Mouse (Mus musculus) forebrain, postnatal 0 days (tissue): ENCODE data around the gene Ugt1a8. TPM values are rescaled to one million over a fixed set of nuclear protein-coding genes. Genes with fewer than 3 reads are reported as not detected.

ENCODE experiments used
- ATAC-seq: fragments of 200-750 bp; cut with Nextera tagmentation; 2 replicates; pipeline ENCODE4 v1.8.0; 2017; ENCODE audit warnings: mild to moderate bottlenecking, moderate library complexity
- DNase-seq: peaks from one replicate; pipeline ENCODE4 v3.0.0-alpha.2; 2015
- H3K27ac ChIP-seq: fragments of 300-500 bp; sonication (generic); 2 replicates; pipeline ENCODE4 v1.5.1; 2014; ENCODE audit warnings: low read depth, mild to moderate bottlenecking, antibody characterized with exemption, low read length, moderate library complexity, mixed read lengths
- H3K27me3 ChIP-seq: fragments of 300-500 bp; sonication (generic); 2 replicates; pipeline ENCODE4 v1.6.1; 2014; ENCODE audit warnings: mild to moderate bottlenecking, low read length, mixed read lengths; ENCODE audit not compliant: insufficient read depth
- H3K36me3 ChIP-seq: fragments of 300-500 bp; sonication (generic); 2 replicates; pipeline ENCODE4 v1.6.1; 2014; ENCODE audit warnings: mild to moderate bottlenecking, moderate library complexity; ENCODE audit not compliant: insufficient read depth
- H3K4me1 ChIP-seq: fragments of 300-500 bp; sonication (generic); 2 replicates; pipeline ENCODE4 v1.6.1; 2014; ENCODE audit warnings: antibody characterized with exemption; ENCODE audit not compliant: insufficient read depth
- H3K4me2 ChIP-seq: fragments of 300-500 bp; sonication (generic); 2 replicates; pipeline ENCODE4 v1.6.1; 2014; ENCODE audit warnings: low read depth, mild to moderate bottlenecking, moderate library complexity
- H3K4me3 ChIP-seq: fragments of 300-500 bp; sonication (generic); 2 replicates; pipeline ENCODE4 v1.5.1; 2014; ENCODE audit warnings: low read depth, low read length, mixed read lengths
- H3K9ac ChIP-seq: fragments of 300-500 bp; sonication (generic); 2 replicates; pipeline ENCODE4 v1.6.1; 2014; ENCODE audit warnings: mild to moderate bottlenecking
- H3K9me3 ChIP-seq: fragments of 300-500 bp; sonication (generic); 2 replicates; pipeline ENCODE4 v1.6.1; 2016; ENCODE audit warnings: low read length
- CTCF ChIP-seq: sonication (generic); IDR thresholded peaks from 2 replicates; pipeline ENCODE4 v1.5.1; 2016; ENCODE audit warnings: antibody characterized with exemption, control low read depth, low read depth
- WGBS: fragments of 180-500 bp; shearing (Covaris S2); extraction: QIAGEN DNeasy Blood & Tissue Kit; methylation state at CpG from one replicate; pipeline ENCODE4 v1.1.7; 2014; 5-methylcytosine and 5-hydroxymethylcytosine counted together
- polyA plus RNA-seq: library from polyadenylated mRNA; unstranded; fragments of >200 nt; fragmentation: Nextera tagmentation; extraction: Ambion mirVana; gene quantifications from 2 replicates; pipeline ENCODE4 v1.2.1, GENCODE M21; 2015
- total RNA-seq: library from RNA; depleted of rRNA; stranded (reverse); fragments of >200 nt; gene quantifications from 2 replicates; pipeline ENCODE4 v1.2.3, GENCODE M21; 2014

Gene Ugt1a8
- total and polyA plus RNA-seq, 2 experiments from 2014 or later = not detected

- H3K27ac ChIP-seq = no peak overlapping the region
- H3K4me1 ChIP-seq = no peaks in the 10 kb centered on the region
- H3K9me3 ChIP-seq = peaks cover 96% of the 10 kb centered on the region
- H3K27me3 ChIP-seq = no peaks in the 10 kb centered on the region
- no peak for DNase-seq
- ATAC-seq = no peak
- no peak overlapping the region for H3K4me2 ChIP-seq
- no peak overlapping the region for H3K4me3 ChIP-seq
- H3K36me3 ChIP-seq = no peaks in the 10 kb centered on the region
- 83% methylated on average over 5 of the region's 5 CpGs for WGBS
- TF ChIP-seq CTCF = no peak
- no peak overlapping the region for H3K9ac ChIP-seq
These were observed 162.4 kb downstream of the Ugt1a8 start for GRCm38 (mm10) chr1:88250023-88250422.

- no peak overlapping the region for H3K27ac ChIP-seq
- H3K4me1 ChIP-seq = no peaks in the 10 kb centered on the region
- no peaks in the 10 kb centered on the region for H3K27me3 ChIP-seq
- no peak for ATAC-seq
- H3K9ac ChIP-seq = no peak overlapping the region
- H3K9me3 ChIP-seq = peaks cover 96% of the 10 kb centered on the region
- no peak for DNase-seq
- H3K4me3 ChIP-seq = no peak overlapping the region
- H3K36me3 ChIP-seq = no peaks in the 10 kb centered on the region
- no peak for TF ChIP-seq CTCF
- H3K4me2 ChIP-seq = no peak overlapping the region
- WGBS = 78% methylated on average over 8 of the region's 8 CpGs
These were observed 165.5 kb downstream of the Ugt1a8 start for GRCm38 (mm10) chr1:88253106-88253505.

- WGBS = 68% methylated on average over 6 of the region's 6 CpGs
- DNase-seq (no peak), ATAC-seq (no peak)
- H3K36me3 ChIP-seq = no peaks in the 10 kb centered on the region
- no peak overlapping the region for H3K9ac ChIP-seq
- H3K27me3 ChIP-seq = no peaks in the 10 kb centered on the region
- no peak overlapping the region for H3K4me2 ChIP-seq
- peaks cover 92% of the 10 kb centered on the region for H3K9me3 ChIP-seq
- no peak overlapping the region for H3K4me3 ChIP-seq
- no peak for TF ChIP-seq CTCF
- no peak overlapping the region for H3K27ac ChIP-seq
- H3K4me1 ChIP-seq = no peaks in the 10 kb centered on the region
These were observed 165.9 kb downstream of the Ugt1a8 start for GRCm38 (mm10) chr1:88253540-88253939.

- Histone ChIP-seq H3K27me3 (no peaks in the 10 kb centered on the region), H3K27ac (no peak overlapping the region), H3K4me1 (no peaks in the 10 kb centered on the region), H3K4me3 (no peak overlapping the region), H3K36me3 (peaks cover 9% of the 10 kb centered on the region), H3K9me3 (peaks cover 78% of the 10 kb centered on the region), H3K9ac (no peak overlapping the region), H3K4me2 (no peak overlapping the region)
- WGBS = 90% methylated on average over 12 of the region's 12 CpGs
- DNase-seq (no peak), ATAC-seq (no peak)
- no peak for TF ChIP-seq CTCF
These were observed 167.3 kb downstream of the Ugt1a8 start for GRCm38 (mm10) chr1:88254793-88255465.

GRCm38 (mm10) chr1:88255466-88255857 is 167.8 kb downstream of the Ugt1a8 start:
- Histone ChIP-seq H3K36me3 (peaks cover 14% of the 10 kb centered on the region), H3K4me1 (no peaks in the 10 kb centered on the region), H3K9me3 (peaks cover 73% of the 10 kb centered on the region), H3K4me3 (no peak overlapping the region), H3K4me2 (no peak overlapping the region), H3K27me3 (no peaks in the 10 kb centered on the region), H3K27ac (no peak overlapping the region), H3K9ac (no peak overlapping the region)
- WGBS = 53% methylated on average over 2 of the region's 2 CpGs
- ATAC-seq = 0 out of 2 replicates have a peak, but pooled peaks have one; percentile 0
- TF ChIP-seq CTCF = no peak
- DNase-seq = no peak

GRCm38 (mm10) chr1:88255989-88256754 is 168.6 kb downstream of the Ugt1a8 start:
- no peaks in the 10 kb centered on the region for H3K27me3 ChIP-seq
- H3K9ac ChIP-seq = no peak overlapping the region
- H3K9me3 ChIP-seq = peaks cover 65% of the 10 kb centered on the region
- H3K36me3 ChIP-seq = peaks cover 21% of the 10 kb centered on the region
- H3K27ac ChIP-seq = no peak overlapping the region
- H3K4me3 ChIP-seq = no peak overlapping the region
- WGBS = 80% methylated on average over 13 of the region's 13 CpGs
- DNase-seq (no peak), ATAC-seq (no peak)
- H3K4me1 ChIP-seq = no peaks in the 10 kb centered on the region
- no peak overlapping the region for H3K4me2 ChIP-seq
- TF ChIP-seq CTCF = no peak
